Mouse (Mus musculus): ENCODE data around the gene Mas1. TPM values are rescaled to one million over a fixed set of nuclear protein-coding genes. Genes with fewer than 3 reads are reported as not detected.

Mas1 gene
- polyA plus RNA-seq, 1 experiment from 2014 or later = 0.19 TPM

DNA sequence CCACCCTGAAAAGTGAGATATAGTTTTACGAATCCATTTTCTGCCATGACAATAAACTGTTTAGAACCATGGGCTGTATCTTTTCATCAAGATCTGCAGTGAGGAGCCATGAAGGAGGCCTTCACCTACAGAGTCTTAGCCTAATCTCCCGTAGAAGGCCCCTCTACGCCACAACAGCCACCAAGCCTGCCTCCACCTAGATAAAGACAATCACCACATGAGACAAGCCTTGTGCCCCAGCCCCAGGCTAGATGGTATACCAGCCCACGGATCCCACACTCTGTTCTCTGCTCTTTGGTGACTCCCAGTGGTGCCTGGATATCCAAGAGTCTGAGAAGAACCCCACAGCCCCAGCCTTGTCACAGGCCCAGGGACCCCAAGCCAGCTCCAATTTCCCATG, 52.1 kb downstream of the Mas1 start:
- 30% methylated on average over 4 of the region's 4 CpGs for WGBS (ENCODE audit: insufficient replicate concordance)
- peak; percentile 80 for ATAC-seq (ENCODE audit: low read depth)

DNA sequence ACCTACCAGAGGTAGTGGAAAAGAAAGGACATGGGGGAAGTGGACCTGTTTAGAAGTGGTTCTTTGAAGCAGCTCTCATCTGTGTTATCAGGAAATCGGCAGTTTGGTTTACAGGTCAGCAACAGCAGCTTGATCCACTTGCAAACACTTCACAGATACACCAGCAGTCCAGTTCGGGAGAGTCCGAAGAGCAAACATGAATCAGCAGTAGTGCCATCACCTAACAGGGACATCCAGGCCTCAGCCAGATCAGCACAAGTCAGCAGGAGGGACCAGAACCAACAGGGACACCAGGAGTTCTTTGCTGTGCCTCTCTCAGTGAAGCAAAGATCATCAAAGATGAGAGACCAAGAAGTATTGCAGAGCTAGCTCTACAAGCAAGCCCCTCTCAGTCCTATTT, 53.4 kb downstream of the Mas1 start:
- 50% methylated on average over 3 of the region's 3 CpGs for WGBS (ENCODE audit: insufficient replicate concordance)
- no peak for ATAC-seq (ENCODE audit: low read depth)
- no peaks in the 10 kb centered on the region for H3K36me3 ChIP-seq (ENCODE audit: control insufficient read depth, insufficient read depth)

More for the DNA sequence above, 52.1 kb downstream of the Mas1 start:
- H3K9me3 ChIP-seq (replicated peaks; ENCODE audit: control insufficient read depth, low read length) = no peaks in the 10 kb centered on the region; the same call in none of the 2 replicates
- no peak overlapping the region for H3K9ac ChIP-seq (ENCODE audit: low read depth, low read length)
- H3K4me3 ChIP-seq (ENCODE audit: low read depth, low read length) = no peak overlapping the region
- no peaks in the 10 kb centered on the region for H3K4me1 ChIP-seq (ENCODE audit: control insufficient read depth, low read depth, low read length)
- H3K4me2 ChIP-seq (ENCODE audit: low read depth, low read length) = no peak overlapping the region
- H3K27ac ChIP-seq (ENCODE audit: low read length) = no peak overlapping the region
- H3K36me3 ChIP-seq (ENCODE audit: control insufficient read depth, insufficient read depth) = no peaks in the 10 kb centered on the region
- no peaks in the 10 kb centered on the region for H3K27me3 ChIP-seq (ENCODE audit: control insufficient read depth, insufficient read depth, low read depth, low read length)

GRCm38 (mm10) chr17:12810973-12811303, 57.0 kb downstream of the Mas1 start:
- Histone ChIP-seq H3K36me3 (ENCODE audit: control insufficient read depth, insufficient read depth) (no peaks in the 10 kb centered on the region), H3K27ac (ENCODE audit: low read length) (no peak overlapping the region), H3K4me1 (ENCODE audit: control insufficient read depth, low read depth, low read length) (peaks cover 3% of the 10 kb centered on the region; the same call in 1 of the 2 replicates), H3K9ac (ENCODE audit: low read depth, low read length) (no peak overlapping the region), H3K4me2 (ENCODE audit: low read depth, low read length) (no peak overlapping the region), H3K9me3 (replicated peaks; ENCODE audit: control insufficient read depth, low read length) (no peaks in the 10 kb centered on the region), H3K27me3 (ENCODE audit: control insufficient read depth, insufficient read depth, low read depth, low read length) (no peaks in the 10 kb centered on the region), H3K4me3 (ENCODE audit: low read depth, low read length) (no peak overlapping the region)
- ATAC-seq (ENCODE audit: low read depth) = no peak
- 67% methylated on average over 1 of the region's 1 CpGs for WGBS (ENCODE audit: insufficient replicate concordance)

More for the DNA sequence above, 53.4 kb downstream of the Mas1 start:
- H3K27me3 ChIP-seq (ENCODE audit: control insufficient read depth, insufficient read depth, low read depth, low read length) = no peaks in the 10 kb centered on the region
- H3K27ac ChIP-seq (ENCODE audit: low read length) = no peak overlapping the region
- no peaks in the 10 kb centered on the region; the same call in 1 of the 2 replicates for H3K9me3 ChIP-seq (replicated peaks; ENCODE audit: control insufficient read depth, low read length)
- no peak overlapping the region for H3K4me3 ChIP-seq (ENCODE audit: low read depth, low read length)
- no peak overlapping the region for H3K9ac ChIP-seq (ENCODE audit: low read depth, low read length)
- H3K4me1 ChIP-seq (ENCODE audit: control insufficient read depth, low read depth, low read length) = peaks cover 3% of the 10 kb centered on the region; the same call in 1 of the 2 replicates
- H3K4me2 ChIP-seq (ENCODE audit: low read depth, low read length) = no peak overlapping the region

GRCm38 (mm10) chr17:12810103-12810972, 57.6 kb downstream of the Mas1 start:
- H3K27ac ChIP-seq (ENCODE audit: low read length) = no peak overlapping the region
- no peaks in the 10 kb centered on the region for H3K27me3 ChIP-seq (ENCODE audit: control insufficient read depth, insufficient read depth, low read depth, low read length)
- H3K4me3 ChIP-seq (ENCODE audit: low read depth, low read length) = no peak overlapping the region
- H3K9me3 ChIP-seq (replicated peaks; ENCODE audit: control insufficient read depth, low read length) = no peaks in the 10 kb centered on the region
- ATAC-seq (ENCODE audit: low read depth) = peak; percentile 58
- WGBS (ENCODE audit: insufficient replicate concordance) = 20% methylated on average over 14 of the region's 14 CpGs
- H3K4me2 ChIP-seq (ENCODE audit: low read depth, low read length) = no peak overlapping the region
- H3K36me3 ChIP-seq (ENCODE audit: control insufficient read depth, insufficient read depth) = no peaks in the 10 kb centered on the region
- peaks cover 3% of the 10 kb centered on the region; the same call in 1 of the 2 replicates for H3K4me1 ChIP-seq (ENCODE audit: control insufficient read depth, low read depth, low read length)
- H3K9ac ChIP-seq (ENCODE audit: low read depth, low read length) = no peak overlapping the region

GRCm38 (mm10) chr17:12808851-12809250, 59.1 kb downstream of the Mas1 start:
- Histone ChIP-seq H3K4me1 (ENCODE audit: control insufficient read depth, low read depth, low read length) (peaks cover 3% of the 10 kb centered on the region; the same call in 1 of the 2 replicates), H3K4me2 (ENCODE audit: low read depth, low read length) (no peak overlapping the region), H3K9ac (ENCODE audit: low read depth, low read length) (no peak overlapping the region), H3K4me3 (ENCODE audit: low read depth, low read length) (no peak overlapping the region), H3K27ac (ENCODE audit: low read length) (no peak overlapping the region), H3K27me3 (ENCODE audit: control insufficient read depth, insufficient read depth, low read depth, low read length) (no peaks in the 10 kb centered on the region), H3K36me3 (ENCODE audit: control insufficient read depth, insufficient read depth) (no peaks in the 10 kb centered on the region), H3K9me3 (replicated peaks; ENCODE audit: control insufficient read depth, low read length) (no peaks in the 10 kb centered on the region)
- ATAC-seq (ENCODE audit: low read depth) = no peak
- WGBS (ENCODE audit: insufficient replicate concordance) = 79% methylated on average over 6 of the region's 6 CpGs

GRCm38 (mm10) chr17:12804584-12805445, 63.1 kb downstream of the Mas1 start:
- H3K36me3 ChIP-seq (ENCODE audit: control insufficient read depth, insufficient read depth) = no peaks in the 10 kb centered on the region
- ATAC-seq (ENCODE audit: low read depth) = no peak
- no peaks in the 10 kb centered on the region; the same call in 1 of the 2 replicates for H3K4me1 ChIP-seq (ENCODE audit: control insufficient read depth, low read depth, low read length)
- H3K27me3 ChIP-seq (ENCODE audit: control insufficient read depth, insufficient read depth, low read depth, low read length) = no peaks in the 10 kb centered on the region
- H3K4me2 ChIP-seq (ENCODE audit: low read depth, low read length) = no peak overlapping the region
- no peaks in the 10 kb centered on the region for H3K9me3 ChIP-seq (replicated peaks; ENCODE audit: control insufficient read depth, low read length)
- no peak overlapping the region for H3K9ac ChIP-seq (ENCODE audit: low read depth, low read length)
- no peak overlapping the region for H3K4me3 ChIP-seq (ENCODE audit: low read depth, low read length)
- no peak overlapping the region for H3K27ac ChIP-seq (ENCODE audit: low read length)

DNA sequence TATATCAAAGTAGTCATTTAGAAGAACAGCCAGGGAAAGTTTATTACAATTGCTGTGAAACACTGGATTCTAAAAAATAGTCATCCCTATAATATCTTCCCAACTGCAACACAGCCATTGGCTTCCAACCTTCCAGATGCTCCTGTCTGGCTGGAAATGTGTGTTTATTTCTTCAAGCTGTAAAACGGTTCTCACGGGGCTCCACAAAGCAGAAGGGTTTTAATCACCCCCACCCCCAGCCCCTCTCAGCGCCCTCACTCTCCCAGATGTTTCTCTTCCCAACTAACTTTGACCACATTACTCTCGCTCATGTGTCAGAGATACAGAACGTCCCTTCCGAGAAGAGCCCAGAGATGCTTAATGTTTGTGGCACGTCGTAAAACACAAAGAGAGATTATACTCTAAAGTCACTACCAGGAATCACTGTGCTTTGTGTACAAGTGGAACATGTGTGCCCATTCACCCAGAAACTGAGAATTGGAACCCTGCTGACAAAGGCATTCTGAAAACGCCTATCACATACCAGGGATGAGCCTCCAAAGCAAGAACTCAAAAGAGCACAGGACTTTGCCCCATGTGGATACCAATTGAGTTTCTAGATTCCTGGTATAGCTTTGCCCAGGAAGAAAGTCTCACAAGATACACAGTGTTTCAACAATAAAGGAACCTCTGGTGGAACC, 65.9 kb downstream of the Mas1 start:
- Histone ChIP-seq H3K9ac (ENCODE audit: low read depth, low read length) (no peak overlapping the region), H3K27ac (ENCODE audit: low read length) (no peak overlapping the region), H3K4me3 (ENCODE audit: low read depth, low read length) (no peak overlapping the region), H3K4me2 (ENCODE audit: low read depth, low read length) (no peak overlapping the region), H3K36me3 (ENCODE audit: control insufficient read depth, insufficient read depth) (no peaks in the 10 kb centered on the region), H3K27me3 (ENCODE audit: control insufficient read depth, insufficient read depth, low read depth, low read length) (no peaks in the 10 kb centered on the region), H3K9me3 (replicated peaks; ENCODE audit: control insufficient read depth, low read length) (no peaks in the 10 kb centered on the region), H3K4me1 (ENCODE audit: control insufficient read depth, low read depth, low read length) (no peaks in the 10 kb centered on the region; the same call in 1 of the 2 replicates)
- WGBS (ENCODE audit: insufficient replicate concordance) = 62% methylated on average over 9 of the region's 9 CpGs
- no peak for ATAC-seq (ENCODE audit: low read depth)

DNA sequence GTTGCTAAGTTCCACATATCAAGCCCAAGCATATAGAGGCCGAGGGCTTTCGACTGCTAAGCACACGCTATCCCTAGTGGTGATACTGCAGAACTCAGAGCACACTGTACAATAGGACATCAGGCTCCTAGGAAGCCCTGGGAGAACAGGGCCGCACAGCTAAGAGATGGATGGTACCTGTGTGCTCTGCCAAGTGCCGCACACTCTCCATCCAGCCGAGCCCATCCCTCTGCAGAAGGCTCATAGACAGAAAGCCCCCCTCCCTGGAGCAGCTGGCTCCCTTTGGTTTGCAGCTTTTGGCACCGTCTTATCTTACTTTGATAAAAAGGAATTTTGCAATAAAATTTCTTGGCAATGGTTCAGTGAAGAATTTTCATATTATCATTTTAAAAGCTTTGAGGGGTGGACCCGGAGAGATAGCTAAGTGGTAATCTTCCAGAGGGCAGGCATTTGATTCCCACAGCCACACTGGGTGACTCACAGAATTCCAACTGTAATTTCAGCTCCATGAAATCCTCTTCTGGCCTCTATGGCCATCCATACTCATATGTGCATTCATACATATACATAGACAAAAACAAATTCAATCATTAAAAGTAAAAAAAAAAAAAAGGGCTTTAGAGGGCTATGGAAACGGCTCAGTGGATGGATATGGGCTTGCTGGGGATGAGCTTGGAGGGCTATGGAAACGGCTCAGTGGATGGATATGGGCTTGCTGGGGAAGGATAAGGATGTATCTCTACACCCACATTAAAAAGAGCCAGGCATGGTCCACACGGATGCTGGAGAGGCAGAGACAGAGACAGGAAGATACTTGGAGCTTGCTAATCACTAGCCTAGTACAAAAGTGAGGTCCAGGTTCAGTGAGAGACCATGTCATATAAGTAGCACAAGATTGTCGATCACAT, 68.3 kb downstream of the Mas1 start:
- no peak overlapping the region for H3K4me3 ChIP-seq (ENCODE audit: low read depth, low read length)
- no peak overlapping the region for H3K4me2 ChIP-seq (ENCODE audit: low read depth, low read length)
- no peaks in the 10 kb centered on the region for H3K9me3 ChIP-seq (replicated peaks; ENCODE audit: control insufficient read depth, low read length)
- no peaks in the 10 kb centered on the region for H3K27me3 ChIP-seq (ENCODE audit: control insufficient read depth, insufficient read depth, low read depth, low read length)
- no peak overlapping the region for H3K9ac ChIP-seq (ENCODE audit: low read depth, low read length)
- peaks cover 4% of the 10 kb centered on the region for H3K4me1 ChIP-seq (ENCODE audit: control insufficient read depth, low read depth, low read length)
- H3K36me3 ChIP-seq (ENCODE audit: control insufficient read depth, insufficient read depth) = no peaks in the 10 kb centered on the region
- no peak overlapping the region for H3K27ac ChIP-seq (ENCODE audit: low read length)
- WGBS (ENCODE audit: insufficient replicate concordance) = 59% methylated on average over 12 of the region's 12 CpGs
- ATAC-seq (ENCODE audit: low read depth) = no peak
